ENCODE assay signal across 12 mouse cellular contexts in genomic region chr16:10676461-10677066, GRCm38 (mm10).
DNase-seq lines count a peak whose midpoint lies in the region; ATAC-seq and TF ChIP-seq lines count a peak whose summit lies in the region.
"Had no signal": no experiment of that assay in that cellular context is flagged by ENCODE, and none has a peak within 500 bp of the region (broad histone marks: within the 10 kb centered on the region; RNA-seq: fewer than 3 reads in every experiment).

No protein-coding gene starts in this region.

- no peaks in the 10 kb centered on the region for H3K36me3 ChIP-seq in lung, embryonic 14.5 days (ENCODE audit: insufficient read depth)
- no peaks in the 10 kb centered on the region for H3K36me3 ChIP-seq in liver, embryonic 11.5 days (ENCODE audit: control insufficient read depth, insufficient read depth, low read length)
- H3K36me3 ChIP-seq in stomach, embryonic 15.5 days = no peaks in the 10 kb centered on the region
- H3K36me3 ChIP-seq in midbrain, embryonic 14.5 days (ENCODE audit: control insufficient read depth, insufficient read depth, low read length) = no peaks in the 10 kb centered on the region
- H3K36me3 ChIP-seq: midbrain, embryonic 10.5 days had no signal

- no peaks in the 10 kb centered on the region for H3K9me3 ChIP-seq in lung, embryonic 14.5 days (ENCODE audit: low read depth, low read length)
- H3K9me3 ChIP-seq in liver, embryonic 11.5 days (ENCODE audit: control insufficient read depth, low read length) = no peaks in the 10 kb centered on the region
- H3K9me3 ChIP-seq in stomach, embryonic 15.5 days = no peaks in the 10 kb centered on the region
- H3K9me3 ChIP-seq in midbrain, embryonic 14.5 days (ENCODE audit: control insufficient read depth, low read length) = no peaks in the 10 kb centered on the region
- H3K9me3 ChIP-seq: midbrain, embryonic 10.5 days had no signal

- no peak overlapping the region for H3K4me3 ChIP-seq in lung, embryonic 14.5 days (ENCODE audit: low read depth, low read length)
- no peak overlapping the region for H3K4me3 ChIP-seq in liver, embryonic 11.5 days (ENCODE audit: low read depth, low read length)
- no peak overlapping the region for H3K4me3 ChIP-seq in stomach, embryonic 15.5 days (replicated peaks)
- no peak overlapping the region for H3K4me3 ChIP-seq in midbrain, embryonic 14.5 days (replicated peaks; ENCODE audit: low read depth, low read length)
- H3K4me3 ChIP-seq: midbrain, embryonic 10.5 days had no signal

- peak; percentile 38; the same call in 1 of the 2 replicates for ATAC-seq in lung, embryonic 14.5 days (ENCODE audit: insufficient read depth)
- ATAC-seq in liver, embryonic 11.5 days (replicated peaks; ENCODE audit: low FRiP score) = peak; percentile 79
- no peak; the same call in 1 of the 2 replicates for ATAC-seq in stomach, embryonic 15.5 days (ENCODE audit: insufficient read depth, low FRiP score, low read depth)
- ATAC-seq in midbrain, embryonic 14.5 days (ENCODE audit: low FRiP score, low TSS enrichment) = no peak

- no peak for DNase-seq in lung, embryonic 14.5 days
- DNase-seq in lung, postnatal 14 days = no peak
- DNase-seq in c-Kit-positive CD71-negative TER-119-negative erythroid progenitor cells, embryonic 14.5 days (ENCODE audit: low read depth) = peak; percentile 34
- DNase-seq in liver, embryonic 11.5 days (ENCODE audit: low spot score) = no peak
- no peak for DNase-seq in ovary, postnatal 14 days (ENCODE audit: low spot score)
- no peak for DNase-seq in midbrain, embryonic 14.5 days
- DNase-seq in right cerebral cortex, postnatal 36 days (ENCODE audit: low spot score in 2 of 2) = no peak
- DNase-seq: cerebellum, postnatal 36 days; heart, postnatal 4 days; kidney, adult 9 months had no signal

- no peak overlapping the region for H3K4me2 ChIP-seq in lung, embryonic 14.5 days
- peak overlapping the region; percentile 10 for H3K4me2 ChIP-seq in liver, embryonic 11.5 days
- no peak overlapping the region for H3K4me2 ChIP-seq in stomach, embryonic 15.5 days
- no peak overlapping the region for H3K4me2 ChIP-seq in midbrain, embryonic 14.5 days (ENCODE audit: low read length)

- 0 out of 2 replicates have a peak, but pooled peaks cover 3% of the 10 kb centered on the region for H3K4me1 ChIP-seq in lung, embryonic 14.5 days (ENCODE audit: insufficient read depth)
- peaks cover 28% of the 10 kb centered on the region for H3K4me1 ChIP-seq in liver, embryonic 11.5 days (replicated peaks; ENCODE audit: control insufficient read depth, insufficient read depth, low read length)
- H3K4me1 ChIP-seq in stomach, embryonic 15.5 days = peaks cover 18% of the 10 kb centered on the region; the same call in 1 of the 2 replicates
- no peaks in the 10 kb centered on the region for H3K4me1 ChIP-seq in midbrain, embryonic 14.5 days (ENCODE audit: control insufficient read depth, insufficient read depth, low read length)
- H3K4me1 ChIP-seq: midbrain, embryonic 10.5 days had no signal

- 0 out of 2 replicates have a peak, but pooled peaks cover 3% of the 10 kb centered on the region for H3K27me3 ChIP-seq in lung, embryonic 14.5 days (ENCODE audit: insufficient read depth, low read length)
- no peaks in the 10 kb centered on the region for H3K27me3 ChIP-seq in liver, embryonic 11.5 days (replicated peaks; ENCODE audit: control insufficient read depth, insufficient read depth, low read length)
- no peaks in the 10 kb centered on the region for H3K27me3 ChIP-seq in stomach, embryonic 15.5 days (replicated peaks)
- H3K27me3 ChIP-seq in midbrain, embryonic 14.5 days (ENCODE audit: control insufficient read depth, insufficient read depth, low read length) = no peaks in the 10 kb centered on the region

- TF ChIP-seq CTCF in lung, embryonic 14.5 days (IDR thresholded peaks at IDR 0.05; ENCODE audit: low read depth) = no peak

- H3K9ac ChIP-seq in lung, embryonic 14.5 days = no peak overlapping the region
- no peak overlapping the region for H3K9ac ChIP-seq in liver, embryonic 11.5 days (ENCODE audit: low read depth, low read length)
- H3K9ac ChIP-seq in stomach, embryonic 15.5 days = no peak overlapping the region
- no peak overlapping the region for H3K9ac ChIP-seq in midbrain, embryonic 14.5 days (replicated peaks; ENCODE audit: low read length)

- 34% methylated on average over 3 of the region's 3 CpGs for WGBS in lung, embryonic 14.5 days
- WGBS in liver, embryonic 11.5 days = 14% methylated on average over 3 of the region's 3 CpGs
- 56% methylated on average over 3 of the region's 3 CpGs for WGBS in stomach, embryonic 15.5 days
- 66% methylated on average over 3 of the region's 3 CpGs for WGBS in midbrain, embryonic 14.5 days

- no peak overlapping the region for H3K27ac ChIP-seq in lung, embryonic 14.5 days (ENCODE audit: low read depth)
- peak overlapping the region; percentile 34; the same call in 1 of the 2 replicates for H3K27ac ChIP-seq in liver, embryonic 11.5 days (ENCODE audit: low read depth, low read length)
- 0 out of 2 replicates have a peak overlapping the region, but pooled peaks have one; percentile 12 for H3K27ac ChIP-seq in stomach, embryonic 15.5 days
- H3K27ac ChIP-seq in midbrain, embryonic 14.5 days (replicated peaks; ENCODE audit: low read depth, low read length) = no peak overlapping the region
- H3K27ac ChIP-seq: midbrain, embryonic 10.5 days had no signal

Comparison
In these comparisons a context has a peak if more than half of its experiments do, and no peak if none do; other contexts are left out.
1. ATAC-seq: peak in lung, embryonic 14.5 days (single experiment) and liver, embryonic 11.5 days (single experiment); none in stomach, embryonic 15.5 days (single experiment) and midbrain, embryonic 14.5 days (single experiment).
2. H3K27ac ChIP-seq: peak in liver, embryonic 11.5 days (single experiment) and stomach, embryonic 15.5 days (single experiment); none in lung, embryonic 14.5 days (single experiment) and midbrain, embryonic 14.5 days (single experiment).